Mouse (Mus musculus) gastrocnemius, adult 18-20 months (tissue): Measurements from ENCODE around the gene Srrd. TPM values are rescaled to one million over a fixed set of nuclear protein-coding genes. Genes with fewer than 3 reads are reported as not detected.

ENCODE experiments used
- DNase-seq: peaks from one replicate; pipeline ENCODE4 v3.0.0; 2021; ENCODE audit warnings: low spot score
- long read RNA-seq, 2 experiments: library from polyadenylated mRNA; stranded (forward); transcript quantifications; one replicate each; pipeline ENCODE4 v2.0.0; 2021
- total RNA-seq, 2 experiments: library from RNA; stranded (reverse); gene quantifications; 2 replicates each; pipeline ENCODE4 v1.2.3; 2021

The Srrd gene
- 1 to 10 TPM; 4.3 to 5.0 TPM for total RNA-seq
- long read RNA-seq, experiment 1, transcript Srrd-203 (7 exons, 1,064 nt): major isoform, 5 of 10 reads
- long read RNA-seq, experiment 1, partial matches to known transcripts: 1 of 10 reads
- long read RNA-seq, experiment 1, other reads (novel, unspliced or antisense): 2 of 10 reads
- long read RNA-seq, experiment 2, partial matches to known transcripts: 2 of 6 reads
- long read RNA-seq, experiment 2, other reads (novel, unspliced or antisense): 1 of 6 reads

- DNase-seq: peak; percentile 77
Observed at GRCm38 (mm10) chr5:112342463-112343204, at the start of gene Srrd, which contains the start of gene Hps4. Gene Srrd (minus strand): TSS chr5:112343040. Gene Hps4 (plus strand): TSS chr5:112343083.

GRCm38 (mm10) chr5:112391676-112392323 is 49.0 kb upstream of the Srrd start:
- no peak for DNase-seq

GRCm38 (mm10) chr5:112391002-112391401 is 48.2 kb upstream of the Srrd start:
- no peak for DNase-seq

DNA sequence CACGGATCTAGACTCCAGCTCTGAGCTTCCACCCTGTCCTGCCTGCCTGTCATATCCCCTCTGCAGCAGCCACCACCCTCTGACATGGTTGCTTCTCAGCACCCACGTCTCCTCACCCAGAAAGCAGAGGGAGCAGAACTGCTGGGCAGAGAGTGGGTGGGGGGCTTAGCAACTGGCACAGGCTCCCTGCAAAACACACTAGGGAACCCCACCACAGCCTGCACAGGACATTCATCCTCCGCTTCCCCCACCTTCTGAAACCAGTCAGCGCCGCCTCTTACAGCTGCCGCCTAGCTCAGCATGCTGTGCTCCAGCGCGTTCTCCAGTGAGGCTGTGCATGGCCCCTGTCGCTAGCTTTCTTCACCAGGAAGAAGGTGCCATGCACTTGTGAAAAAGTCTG is 46.5 kb upstream of the Srrd start:
- DNase-seq: no peak

DNA sequence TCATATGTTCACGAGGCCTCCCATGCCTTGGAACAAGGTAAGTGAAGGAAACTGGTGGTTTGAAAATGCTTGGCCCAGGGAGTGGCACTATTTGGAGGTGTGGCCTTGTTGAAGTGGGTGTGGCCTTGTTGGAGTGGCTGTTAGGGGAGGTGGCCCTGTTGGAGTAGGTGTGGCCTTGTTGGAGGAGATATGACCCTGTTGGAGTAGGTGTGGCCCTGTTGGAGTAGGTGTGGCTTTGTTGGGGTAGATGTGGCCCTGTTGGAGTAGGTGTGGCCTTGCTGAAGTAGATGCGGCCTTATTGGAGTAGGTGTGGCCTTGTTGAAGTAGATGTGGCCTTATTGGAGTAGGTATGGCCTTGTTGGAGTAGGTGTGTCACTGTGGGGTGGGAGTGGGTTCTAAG is 43.1 kb upstream of the Srrd start:
- no peak for DNase-seq

DNA sequence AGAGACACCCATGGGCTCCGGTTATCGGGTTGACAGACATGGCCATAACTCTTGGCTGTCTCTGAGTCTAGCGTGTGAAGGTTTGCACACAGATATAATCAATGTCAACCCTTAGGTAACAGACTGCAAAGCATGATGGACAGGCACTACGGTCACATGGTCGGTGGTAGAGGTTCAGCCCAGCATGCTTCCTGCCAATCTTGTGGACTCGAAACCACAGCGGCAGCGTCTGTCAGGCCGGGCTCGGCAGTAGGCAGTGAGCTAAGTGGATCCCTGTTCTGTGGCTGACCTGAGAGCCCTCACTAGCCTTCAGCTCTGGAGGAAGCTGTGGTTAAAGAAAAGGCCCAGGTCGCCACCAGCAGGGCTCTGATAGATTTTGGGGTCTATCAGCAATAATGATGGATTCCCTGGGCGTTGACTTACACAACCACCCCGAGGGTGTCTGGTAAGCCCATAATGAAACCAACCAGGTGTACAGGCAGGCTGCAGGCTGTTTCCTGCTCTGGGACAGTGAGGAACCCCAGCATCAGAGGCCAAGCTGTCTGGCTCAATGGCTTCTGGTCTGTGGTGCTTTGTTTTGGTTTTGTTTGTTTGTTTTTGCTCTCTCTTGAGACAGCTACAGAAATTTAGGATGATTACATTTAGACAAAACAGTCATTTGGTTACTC is 42.1 kb upstream of the Srrd start:
- DNase-seq: no peak

DNA sequence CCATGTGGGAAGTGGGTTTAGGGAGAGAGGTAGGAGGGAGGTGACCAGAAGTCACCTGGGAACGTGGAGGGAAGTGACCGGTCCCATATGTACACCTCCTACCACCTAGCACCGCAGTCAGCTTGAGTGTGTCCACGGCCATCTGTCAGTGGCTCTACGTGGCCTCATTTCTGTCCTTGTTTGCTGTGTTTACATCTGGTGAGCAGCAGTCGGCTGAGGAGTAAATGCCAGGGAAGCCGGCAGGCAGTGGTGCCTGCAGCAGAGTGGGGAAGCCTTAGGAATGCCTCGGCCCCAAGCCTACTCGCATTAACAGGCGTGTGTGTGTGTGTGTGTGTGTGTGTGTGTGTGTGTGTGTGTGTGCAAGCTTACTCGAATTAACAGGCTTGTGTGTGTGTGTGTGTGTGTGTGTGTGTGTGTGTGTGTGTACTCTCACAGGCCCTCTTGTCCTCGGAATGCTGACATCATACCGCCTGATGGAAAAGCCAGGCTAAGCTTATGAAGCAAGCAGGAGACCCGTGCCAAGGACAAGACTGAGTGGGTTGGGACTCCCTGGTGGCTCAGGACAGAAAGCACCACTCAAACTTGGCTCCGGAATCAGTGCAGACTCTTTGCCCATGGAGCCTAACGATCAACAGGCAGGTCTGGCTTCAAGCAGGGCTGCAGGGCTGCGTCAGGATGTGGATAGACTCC is 39.9 kb upstream of the Srrd start:
- DNase-seq: peak; percentile 69

GRCm38 (mm10) chr5:112382042-112382441 is 39.2 kb upstream of the Srrd start:
- DNase-seq: no peak

- no peak for DNase-seq
Observed at GRCm38 (mm10) chr5:112381154-112381553, 38.3 kb upstream of the Srrd start.

DNA sequence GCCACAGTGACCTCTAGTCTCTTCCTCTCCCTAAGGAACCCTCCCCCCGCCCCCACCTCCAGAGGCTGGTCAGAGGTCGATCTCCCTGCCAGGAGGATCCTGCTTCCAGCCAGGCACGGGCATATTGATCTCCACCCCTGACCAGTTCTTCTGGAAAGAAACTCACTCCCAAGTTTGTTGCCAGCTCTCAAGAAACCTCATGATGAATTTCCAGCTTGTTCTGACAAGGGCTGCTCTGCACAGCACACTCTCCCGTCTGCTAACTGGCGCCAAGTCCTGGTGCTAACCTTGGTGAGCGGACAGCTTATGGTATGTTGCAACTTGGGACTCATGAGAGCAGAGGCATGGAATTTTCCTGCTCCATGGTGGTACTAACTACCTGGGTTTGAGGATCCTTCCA is 35.9 kb upstream of the Srrd start:
- DNase-seq: no peak

GRCm38 (mm10) chr5:112377380-112377779 is 34.5 kb upstream of the Srrd start:
- DNase-seq: no peak

DNA sequence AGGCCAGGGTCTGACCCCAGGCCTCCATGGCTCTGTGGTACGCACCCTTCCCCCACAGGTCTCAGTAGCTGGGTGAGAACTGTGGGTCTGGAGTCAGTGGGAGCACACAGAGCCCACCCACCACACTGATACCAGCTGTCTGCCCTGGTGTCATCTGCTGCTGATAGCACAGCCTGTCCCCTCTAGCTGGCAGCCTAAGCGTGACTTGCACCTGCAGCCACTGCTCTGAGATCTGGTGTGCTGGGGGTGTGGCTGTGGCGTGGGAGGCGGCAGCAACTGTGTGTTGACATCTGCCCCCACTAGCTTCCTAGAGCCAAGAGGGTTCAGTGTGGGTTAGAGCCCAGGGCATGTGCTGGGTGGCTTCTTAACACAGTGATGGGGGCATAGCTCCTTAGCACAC is 33.3 kb upstream of the Srrd start:
- no peak for DNase-seq

- no peak for DNase-seq
Observed at GRCm38 (mm10) chr5:112371933-112372332, 29.1 kb upstream of the Srrd start.

DNA sequence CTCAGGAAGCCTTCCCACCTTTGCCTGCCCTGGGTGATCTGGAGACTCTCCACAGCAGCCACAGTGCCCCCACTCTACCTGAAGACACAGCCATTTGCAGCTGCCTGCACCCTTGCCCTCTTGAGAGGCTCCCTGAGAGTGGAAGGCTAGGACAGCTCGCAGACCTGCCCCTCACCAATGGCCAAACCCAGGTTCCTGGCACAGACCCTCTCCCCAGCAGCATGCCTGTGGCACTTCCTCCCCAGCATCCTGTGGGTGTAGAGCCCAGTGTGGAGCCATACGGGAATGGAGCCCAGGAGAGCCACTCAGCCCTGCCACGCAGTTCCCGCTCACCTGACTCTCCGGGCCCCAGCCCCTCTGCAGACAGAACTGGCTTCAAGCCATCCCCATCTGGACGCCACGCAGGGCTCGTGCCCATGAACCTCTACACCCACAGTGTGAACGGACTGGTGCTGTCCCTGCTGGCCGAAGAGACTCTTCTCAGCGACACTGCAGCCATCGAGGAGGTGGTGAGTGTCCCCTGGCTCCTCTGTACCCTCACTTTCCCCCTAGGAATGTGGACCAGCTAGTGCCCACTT is 27.5 kb upstream of the Srrd start:
- no peak for DNase-seq

DNA sequence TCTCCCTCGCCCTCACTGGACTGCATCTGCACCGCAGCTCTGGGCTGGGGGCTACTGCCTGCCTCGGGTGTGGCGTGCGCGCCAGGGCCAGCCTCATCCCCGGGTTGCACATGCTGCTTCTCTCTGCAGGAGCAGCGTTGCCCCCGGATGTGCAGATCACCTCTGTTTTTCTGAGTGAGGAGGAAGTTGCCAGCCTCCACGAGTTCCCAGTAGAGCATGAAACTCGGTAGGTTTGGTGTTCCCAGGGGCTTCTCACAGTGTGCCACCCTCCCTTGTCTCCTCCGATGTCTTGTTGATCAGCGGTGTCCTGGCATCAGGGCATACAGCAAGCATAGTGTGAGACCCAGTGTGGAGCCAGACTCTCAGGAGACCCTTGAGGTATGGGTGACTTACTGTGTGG is 26.5 kb upstream of the Srrd start:
- DNase-seq: no peak

GRCm38 (mm10) chr5:112368666-112369065 is 25.8 kb upstream of the Srrd start:
- no peak for DNase-seq

DNA sequence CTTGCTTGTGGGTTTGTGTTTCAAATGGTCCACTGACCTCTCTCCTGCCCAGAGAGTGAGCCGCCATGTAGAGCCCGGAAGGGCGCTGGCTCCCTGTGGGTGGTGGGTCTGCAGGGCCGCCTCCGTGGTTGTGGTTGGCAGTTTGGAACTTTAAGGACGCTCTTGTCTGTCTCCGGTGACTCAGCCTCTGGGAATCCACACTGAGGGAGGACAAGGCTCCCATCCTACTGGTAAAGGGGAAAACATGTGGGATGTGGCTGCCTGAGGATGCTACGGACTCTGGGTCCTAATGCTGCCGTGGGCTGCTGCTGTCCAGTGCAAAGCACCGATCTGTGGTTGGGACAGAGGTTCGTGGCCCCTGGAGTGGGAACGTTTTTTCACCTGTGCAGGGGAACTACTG is 25.1 kb upstream of the Srrd start:
- no peak for DNase-seq

- no peak for DNase-seq
Observed at GRCm38 (mm10) chr5:112367338-112367737, 24.5 kb upstream of the Srrd start.

DNA sequence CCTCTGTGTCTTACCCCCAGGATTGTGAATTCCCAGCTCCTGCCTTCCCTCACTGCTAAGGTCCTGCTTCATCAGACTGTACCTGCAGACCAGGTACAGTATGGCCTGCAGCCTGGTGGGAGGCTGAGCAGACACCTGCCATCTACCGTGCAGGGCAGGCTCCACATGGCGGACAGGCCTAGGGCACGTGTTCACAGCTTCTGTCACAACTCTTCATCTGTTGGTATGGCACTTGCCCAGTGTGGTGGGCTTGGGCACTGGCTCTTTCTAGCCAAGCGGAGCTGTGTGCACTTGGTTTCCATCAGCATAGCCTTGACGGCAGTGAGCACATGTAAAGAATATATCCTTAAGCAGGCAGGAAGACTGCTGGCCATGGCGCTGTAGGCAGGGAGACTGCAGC is 24.0 kb upstream of the Srrd start:
- DNase-seq: no peak

DNA sequence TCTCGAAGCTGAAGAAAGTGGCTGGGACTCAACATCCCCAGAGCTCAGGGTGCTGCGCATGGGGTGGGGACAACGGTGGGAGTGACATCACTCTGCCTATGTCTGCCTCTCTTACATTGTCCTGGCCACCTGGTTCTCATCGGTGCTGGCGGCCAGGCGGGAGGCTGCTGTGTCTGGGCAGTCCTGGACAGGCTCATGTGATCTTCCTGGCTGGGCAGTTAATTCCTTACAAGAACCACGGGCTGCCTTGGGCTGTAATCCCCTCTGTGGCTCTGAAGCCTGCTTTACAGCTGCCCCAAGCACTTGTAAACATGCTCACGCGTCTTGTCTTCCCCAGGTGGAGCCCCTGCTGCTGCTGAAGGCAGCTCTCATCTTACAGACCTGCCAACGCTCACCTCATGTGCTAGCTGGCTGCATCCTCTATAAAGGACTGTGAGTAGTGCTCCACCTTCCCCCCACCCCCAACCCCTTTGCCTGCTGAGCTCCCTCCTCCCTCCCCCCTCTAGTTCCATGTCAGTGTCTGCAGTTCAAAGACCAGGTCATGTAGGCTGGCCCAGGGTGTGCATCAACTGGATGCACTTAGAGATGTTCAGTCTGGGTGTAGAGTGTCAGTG is 21.5 kb upstream of the Srrd start:
- DNase-seq: no peak

- no peak for DNase-seq
Observed at GRCm38 (mm10) chr5:112360077-112360476, 17.2 kb upstream of the Srrd start.
